Mouse (Mus musculus): Measurements from ENCODE around the gene Washc4.

The Washc4 gene

GRCm38 (mm10) chr10:83600650-83601049 lies 57.1 kb downstream of the Washc4 start:
- no peak for DNase-seq (ENCODE audit: low read depth, low spot score)

GRCm38 (mm10) chr10:83603956-83604564 lies 60.5 kb downstream of the Washc4 start:
- no peak for DNase-seq (ENCODE audit: low read depth, low spot score)

- no peak for DNase-seq (ENCODE audit: low read depth, low spot score)
These were observed 62.2 kb downstream of the Washc4 start for GRCm38 (mm10) chr10:83605637-83606183.

- no peak for DNase-seq (ENCODE audit: low read depth, low spot score)
These were observed 63.6 kb downstream of the Washc4 start for GRCm38 (mm10) chr10:83607111-83607510.

- DNase-seq (ENCODE audit: low read depth, low spot score): no peak
These were observed 65.0 kb downstream of the Washc4 start for GRCm38 (mm10) chr10:83608596-83608995.

- DNase-seq (ENCODE audit: low read depth, low spot score): no peak
These were observed 67.0 kb downstream of the Washc4 start for GRCm38 (mm10) chr10:83610518-83610917.

- DNase-seq (ENCODE audit: low read depth, low spot score): no peak
These were observed 68.3 kb downstream of the Washc4 start for GRCm38 (mm10) chr10:83611863-83612262.

GRCm38 (mm10) chr10:83612648-83613215 lies 69.2 kb downstream of the Washc4 start:
- DNase-seq (ENCODE audit: low read depth, low spot score): no peak

- DNase-seq (ENCODE audit: low read depth, low spot score): no peak
These were observed 73.8 kb downstream of the Washc4 start for GRCm38 (mm10) chr10:83617366-83617765.

- DNase-seq (ENCODE audit: low read depth, low spot score): no peak
These were observed 75.4 kb downstream of the Washc4 start for GRCm38 (mm10) chr10:83618819-83619440.

GRCm38 (mm10) chr10:83620350-83621055 lies 77.0 kb downstream of the Washc4 start:
- DNase-seq (ENCODE audit: low read depth, low spot score): no peak

GRCm38 (mm10) chr10:83624065-83624464 lies 80.5 kb downstream of the Washc4 start:
- no peak for DNase-seq (ENCODE audit: low read depth, low spot score)

GRCm38 (mm10) chr10:83624841-83625240 lies 81.3 kb downstream of the Washc4 start:
- no peak for DNase-seq (ENCODE audit: low read depth, low spot score)

GRCm38 (mm10) chr10:83627113-83627687 lies 83.6 kb downstream of the Washc4 start:
- DNase-seq (ENCODE audit: low read depth, low spot score): no peak

GRCm38 (mm10) chr10:83628241-83628640 lies 84.7 kb downstream of the Washc4 start:
- no peak for DNase-seq (ENCODE audit: low read depth, low spot score)

GRCm38 (mm10) chr10:83629190-83629781 lies 85.7 kb downstream of the Washc4 start:
- DNase-seq (ENCODE audit: low read depth, low spot score): no peak

GRCm38 (mm10) chr10:83629878-83630277 lies 86.3 kb downstream of the Washc4 start:
- no peak for DNase-seq (ENCODE audit: low read depth, low spot score)

- peak; percentile 49 for DNase-seq (ENCODE audit: low read depth, low spot score)
These were observed 87.3 kb downstream of the Washc4 start for GRCm38 (mm10) chr10:83630899-83631298.

- no peak for DNase-seq (ENCODE audit: low read depth, low spot score)
These were observed 88.2 kb downstream of the Washc4 start for GRCm38 (mm10) chr10:83631775-83632174.

GRCm38 (mm10) chr10:83632806-83633374 lies 89.3 kb downstream of the Washc4 start:
- DNase-seq (ENCODE audit: low read depth, low spot score): no peak

GRCm38 (mm10) chr10:83634461-83634860 lies 90.9 kb downstream of the Washc4 start:
- no peak for DNase-seq (ENCODE audit: low read depth, low spot score)
